Mouse (Mus musculus) cerebellum, adult 2 months (tissue): Measurements from ENCODE around the gene Pate4. TPM values are rescaled to one million over a fixed set of nuclear protein-coding genes. Genes with fewer than 3 reads are reported as not detected.

Source experiments
- DNase-seq, 2 experiments: peaks; one replicate each; pipeline ENCODE4 v3.0.0; 2021
- H3K27ac ChIP-seq: fragments of 200-500 bp; 2 replicates; pipeline ENCODE4 v1.5.1; 2012; ENCODE audit warnings: low read length, control low read depth, inconsistent platforms; ENCODE audit not compliant: insufficient read depth
- H3K27me3 ChIP-seq: fragments of 200-500 bp; 2 replicates; pipeline ENCODE4 v1.6.1; 2012; ENCODE audit warnings: inconsistent platforms, mild to moderate bottlenecking, low read length, moderate library complexity; ENCODE audit not compliant: control insufficient read depth, insufficient read depth
- H3K4me1 ChIP-seq: fragments of 200-500 bp; 2 replicates; pipeline ENCODE4 v1.6.1; 2011; ENCODE audit warnings: low read length; ENCODE audit not compliant: control insufficient read depth, insufficient read depth
- H3K4me3 ChIP-seq: fragments of 200-500 bp; replicated peaks from 2 replicates; pipeline ENCODE3; 2011; ENCODE audit warnings: mild to moderate bottlenecking, low read depth, low read length, control low read depth; ENCODE audit not compliant: insufficient read depth
- CTCF ChIP-seq: fragments of 200-500 bp; IDR thresholded peaks from 2 replicates; pipeline ENCODE4 v1.5.1; 2011; ENCODE audit warnings: low read depth, mild to moderate bottlenecking, control low read depth, low read length, moderate library complexity, borderline replicate concordance; ENCODE audit not compliant: insufficient read depth
- POLR2A ChIP-seq: fragments of 200-500 bp; IDR thresholded peaks from 2 replicates; pipeline ENCODE4 v1.6.1; 2011; ENCODE audit warnings: low read length, control low read depth, borderline replicate concordance; ENCODE audit not compliant: insufficient read depth
- WGBS: fragments of 180-500 bp; shearing (Covaris S2); methylation state at CpG from one replicate; pipeline ENCODE4 v1.1.7; 2018; 5-methylcytosine and 5-hydroxymethylcytosine counted together
- polyA plus RNA-seq: library from polyadenylated mRNA; depleted of rRNA; stranded (reverse); fragments of >200 nt; gene quantifications from 2 replicates; pipeline ENCODE4 v1.2.3, GENCODE M21; 2012; rRNA removed

The Pate4 gene
- polyA plus RNA-seq, 1 experiment, result not detected

DNA sequence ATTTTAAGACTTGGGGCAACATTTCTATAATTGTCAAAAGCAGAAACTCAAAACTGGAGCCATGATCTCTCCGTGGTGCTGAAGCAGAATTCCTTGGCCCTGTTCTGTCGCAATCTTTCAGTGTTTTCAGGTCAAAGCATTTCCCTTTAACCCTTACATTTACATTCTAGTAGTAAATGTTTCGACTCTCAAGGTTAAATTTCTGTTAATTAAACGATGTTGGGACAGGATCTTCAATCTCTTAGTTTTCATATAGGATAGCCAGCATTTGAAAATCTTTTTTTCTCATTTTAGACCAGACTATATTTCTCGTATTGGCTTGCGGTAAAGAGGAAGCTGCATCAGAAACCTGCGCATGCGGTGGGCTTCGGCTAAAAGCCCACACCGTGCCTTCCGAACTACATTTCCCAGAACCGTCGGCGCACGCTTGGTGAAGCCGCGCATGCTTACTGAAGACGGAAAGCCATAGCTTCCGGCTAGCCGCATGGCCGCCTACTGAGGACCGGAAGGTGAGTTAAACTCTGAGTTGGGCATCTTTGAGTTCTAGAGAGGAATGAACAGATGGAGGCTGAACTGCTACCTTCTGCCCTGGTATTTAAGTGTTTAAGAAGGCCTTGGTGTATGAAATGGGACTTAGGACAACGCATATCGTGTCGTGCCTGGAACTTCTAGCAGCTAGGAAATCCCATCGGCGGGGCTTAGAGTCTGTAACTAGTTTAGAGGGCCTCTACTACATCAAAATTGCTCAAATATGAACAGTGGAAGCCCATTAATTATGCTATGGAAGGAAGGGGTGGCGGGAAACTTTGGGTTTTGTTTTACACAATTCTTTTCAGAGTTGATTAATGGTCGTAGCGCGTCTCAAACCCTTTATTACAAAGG is 52.5 kb downstream of the Pate4 start:
- WGBS, result 1% methylated on average over 31 of the region's 31 CpGs
- H3K4me1 ChIP-seq, result no peaks in the 10 kb centered on the region
- H3K27me3 ChIP-seq, result no peaks in the 10 kb centered on the region
- TF ChIP-seq CTCF (no peak), POLR2A (peak; percentile 64; the same call in 1 of the 2 replicates)
- no peak overlapping the region; the same call in 1 of the 2 replicates for H3K27ac ChIP-seq
- DNase-seq, result peak; percentile 85 to 87
- peak overlapping the region; percentile 90 for H3K4me3 ChIP-seq

GRCm38 (mm10) chr9:35558257-35559008 is 53.3 kb downstream of the Pate4 start, which contains the start of the genes Ddx25 and Pus3:
TSS of gene Ddx25 (minus strand) at chr9:35558528.
TSS of gene Pus3 (plus strand) at chr9:35558595.
- H3K4me1 ChIP-seq, result no peaks in the 10 kb centered on the region
- H3K27ac ChIP-seq, result peak within 1 kb of the TSS; percentile 23

More at GRCm38 (mm10) chr9:35558257-35559008, 53.3 kb downstream of the Pate4 start, which contains the start of the genes Ddx25 and Pus3:
- Histone ChIP-seq H3K27me3 (no peaks in the 10 kb centered on the region), H3K4me3 (peak within 1 kb of the TSS; percentile 90)
- peak; percentile 89 to 92 for DNase-seq
- TF ChIP-seq POLR2A, result peak; percentile 62; the same call in 1 of the 2 replicates
- TF ChIP-seq CTCF, result no peak
- 1% methylated on average over 59 of the region's 59 CpGs for WGBS

Other genes starting within 250 kb of the Pate4 start
- gene Cdon, start 190.8 kb downstream of the Pate4 start, polyA plus RNA-seq, result 13.2 and 15.6 TPM in 2 replicates
- gene Gm1113, start 93.7 kb downstream of the Pate4 start, polyA plus RNA-seq, result not detected in 2 replicates
- 19.2 TPM in 2 replicates for gene Ddx25, start 53.4 kb downstream of the Pate4 start, polyA plus RNA-seq
- 13.1 and 13.7 TPM in 2 replicates for gene Pus3, start 53.3 kb downstream of the Pate4 start, polyA plus RNA-seq
- gene Pate2, start 41.7 kb downstream of the Pate4 start, polyA plus RNA-seq, result 0.31 and 0.32 TPM in 2 replicates
- gene Hyls1, start 41.5 kb downstream of the Pate4 start, polyA plus RNA-seq, result 7.7 and 8.6 TPM in 2 replicates
- not detected in 2 replicates for gene Pate3, start 36.3 kb upstream of the Pate4 start, polyA plus RNA-seq
- not detected in 2 replicates for gene Pate1, start 75.4 kb upstream of the Pate4 start, polyA plus RNA-seq
- gene Gm17677, start 129.1 kb upstream of the Pate4 start, polyA plus RNA-seq, result not detected in 2 replicates
- gene Gm17727, start 166.2 kb upstream of the Pate4 start, polyA plus RNA-seq, result not detected in 2 replicates
- not detected in 2 replicates for gene Gm27235, start 178.2 kb upstream of the Pate4 start, polyA plus RNA-seq
- not detected in 2 replicates for gene D730048I06Rik, start 178.2 kb upstream of the Pate4 start, polyA plus RNA-seq
- gene 9230110F15Rik, start 232.2 kb upstream of the Pate4 start, polyA plus RNA-seq, result not detected in 2 replicates